Mouse (Mus musculus): ENCODE results near the gene Mgea5. TPM values are rescaled to one million over a fixed set of nuclear protein-coding genes. Genes with fewer than 3 reads are reported as not detected.
"Not testable (repeated sequence)": the region's sequence is repeated elsewhere in the genome, so short reads cannot be mapped to it uniquely, and the experiment has no call there.

The Mgea5 gene
- total RNA-seq (2015; ENCODE audit: low replicate concordance), result 124 and 142 TPM in 2 replicates
- 257 and 309 TPM in 2 replicates for total RNA-seq (2017; ENCODE audit: low replicate concordance)

GRCm38 (mm10) chr19:45783181-45783932 lies at the start of gene Mgea5:
Mgea5 (minus strand) TSS chr19:45783837.
- ATAC-seq (replicated peaks; ENCODE audit: low FRiP score, poor library complexity, severe bottlenecking), result peak; percentile 91

- no peak for ATAC-seq (replicated peaks; ENCODE audit: low FRiP score, poor library complexity, severe bottlenecking)
Measured at GRCm38 (mm10) chr19:45830679-45831078, 47.0 kb upstream of the Mgea5 start.

- no peak for ATAC-seq (replicated peaks; ENCODE audit: low FRiP score, poor library complexity, severe bottlenecking)
Measured at GRCm38 (mm10) chr19:45827736-45828135, 44.1 kb upstream of the Mgea5 start.

- no peak for ATAC-seq (replicated peaks; ENCODE audit: low FRiP score, poor library complexity, severe bottlenecking)
Measured at GRCm38 (mm10) chr19:45827125-45827524, 43.5 kb upstream of the Mgea5 start.

- no peak for ATAC-seq (replicated peaks; ENCODE audit: low FRiP score, poor library complexity, severe bottlenecking)
Measured at GRCm38 (mm10) chr19:45826146-45826545, 42.5 kb upstream of the Mgea5 start.

GRCm38 (mm10) chr19:45821832-45822231 lies 38.2 kb upstream of the Mgea5 start:
- no peak for ATAC-seq (replicated peaks; ENCODE audit: low FRiP score, poor library complexity, severe bottlenecking)

- no peak for ATAC-seq (replicated peaks; ENCODE audit: low FRiP score, poor library complexity, severe bottlenecking)
Measured at GRCm38 (mm10) chr19:45817816-45818490, 34.3 kb upstream of the Mgea5 start.

- ATAC-seq (replicated peaks; ENCODE audit: low FRiP score, poor library complexity, severe bottlenecking), result no peak
Measured at GRCm38 (mm10) chr19:45816727-45817126, 33.1 kb upstream of the Mgea5 start.

GRCm38 (mm10) chr19:45815831-45816405 lies 32.3 kb upstream of the Mgea5 start, which contains the start of gene Kcnip2:
Kcnip2 (minus strand) TSS chr19:45816061.
- ATAC-seq (replicated peaks; ENCODE audit: low FRiP score, poor library complexity, severe bottlenecking), result no peak

- no peak for ATAC-seq (replicated peaks; ENCODE audit: low FRiP score, poor library complexity, severe bottlenecking)
Measured at GRCm38 (mm10) chr19:45815170-45815569, 31.5 kb upstream of the Mgea5 start.

GRCm38 (mm10) chr19:45813801-45814200 lies 30.2 kb upstream of the Mgea5 start:
- no peak for ATAC-seq (replicated peaks; ENCODE audit: low FRiP score, poor library complexity, severe bottlenecking)

- ATAC-seq (replicated peaks; ENCODE audit: low FRiP score, poor library complexity, severe bottlenecking), result peak; percentile 42; the same call in 1 of the 2 replicates
Measured at GRCm38 (mm10) chr19:45813263-45813662, 29.6 kb upstream of the Mgea5 start.

- ATAC-seq (replicated peaks; ENCODE audit: low FRiP score, poor library complexity, severe bottlenecking), result no peak
Measured at GRCm38 (mm10) chr19:45812673-45813252, 29.1 kb upstream of the Mgea5 start.

GRCm38 (mm10) chr19:45812115-45812514 lies 28.5 kb upstream of the Mgea5 start:
- peak; percentile 70 for ATAC-seq (replicated peaks; ENCODE audit: low FRiP score, poor library complexity, severe bottlenecking)

GRCm38 (mm10) chr19:45811028-45811674 lies 27.5 kb upstream of the Mgea5 start:
- no peak for ATAC-seq (replicated peaks; ENCODE audit: low FRiP score, poor library complexity, severe bottlenecking)

- ATAC-seq (replicated peaks; ENCODE audit: low FRiP score, poor library complexity, severe bottlenecking), result no peak
Measured at GRCm38 (mm10) chr19:45807732-45808131, 24.1 kb upstream of the Mgea5 start.

- ATAC-seq (replicated peaks; ENCODE audit: low FRiP score, poor library complexity, severe bottlenecking), result not testable (repeated sequence)
Measured at GRCm38 (mm10) chr19:45805817-45806216, 22.2 kb upstream of the Mgea5 start.

GRCm38 (mm10) chr19:45804593-45805368 lies 21.1 kb upstream of the Mgea5 start:
- ATAC-seq (replicated peaks; ENCODE audit: low FRiP score, poor library complexity, severe bottlenecking), result peak; percentile 91

GRCm38 (mm10) chr19:45803408-45803807 lies 19.8 kb upstream of the Mgea5 start:
- ATAC-seq (replicated peaks; ENCODE audit: low FRiP score, poor library complexity, severe bottlenecking), result 0 out of 2 replicates have a peak, but pooled peaks have one; percentile 41

Data from erythroblast, adult 5-6 weeks (primary cell).